Mouse (Mus musculus) left cerebral cortex, postnatal 14 days (tissue): ENCODE measurements around the gene Alkbh1. TPM values are rescaled to one million over a fixed set of nuclear protein-coding genes. Genes with fewer than 3 reads are reported as not detected.

Source experiments
- DNase-seq, 2 experiments: peaks; one replicate each; pipeline ENCODE4 v3.0.0; 2021 to 2022; ENCODE audit warnings: low spot score in 2 of 2, mixed read lengths in 1 of 2
- intact Hi-C: fragments of 180-260 bp; cut with DNase I; formaldehyde crosslinking; loops from one replicate; pipeline ENCODE4 v1.15.1; 2025
- total RNA-seq, 2 experiments: library from RNA; stranded (reverse); gene quantifications; 2 replicates each; pipeline ENCODE4 v1.2.3; 2021

The Alkbh1 gene
- total RNA-seq, 2 experiments from 2014 or later = 17.1 to 17.2 TPM

GRCm38 (mm10) chr12:87421708-87422507, 21.9 kb downstream of the Alkbh1 start:
- DNase-seq = no peak
- intact Hi-C loops = no loop called here

GRCm38 (mm10) chr12:87419974-87420485, 23.8 kb downstream of the Alkbh1 start:
- intact Hi-C loops = no loop called here
- DNase-seq = no peak

DNA sequence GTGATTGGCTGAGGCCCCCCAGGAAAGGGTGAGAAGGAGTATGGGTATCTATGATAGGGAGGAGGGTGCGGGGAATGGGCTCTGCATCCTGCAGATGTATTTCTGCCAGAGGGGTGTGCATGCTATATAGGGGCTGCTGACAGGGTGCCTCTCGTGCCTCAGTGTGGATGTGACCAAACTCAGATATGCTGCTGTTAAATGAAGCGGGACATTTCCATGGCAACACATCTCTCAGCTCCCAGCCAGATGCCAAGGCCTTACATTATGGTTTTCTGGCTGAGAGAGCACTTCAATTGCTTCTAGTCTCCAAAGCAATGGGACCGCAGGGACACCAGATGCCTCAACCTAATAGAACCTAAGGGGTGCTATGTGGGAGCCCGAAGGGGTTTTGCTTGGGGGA, 24.9 kb downstream of the Alkbh1 start:
- intact Hi-C loops = no loop called here

GRCm38 (mm10) chr12:87416690-87417089, 27.1 kb downstream of the Alkbh1 start:
- peak; percentile 58 to 60 for DNase-seq
- intact Hi-C loops = no loop called here

More for the DNA sequence above, 24.9 kb downstream of the Alkbh1 start:
- DNase-seq = peak; percentile 45 to 68

GRCm38 (mm10) chr12:87415358-87415757, 28.5 kb downstream of the Alkbh1 start:
- intact Hi-C loops = no loop called here
- DNase-seq = no peak

DNA sequence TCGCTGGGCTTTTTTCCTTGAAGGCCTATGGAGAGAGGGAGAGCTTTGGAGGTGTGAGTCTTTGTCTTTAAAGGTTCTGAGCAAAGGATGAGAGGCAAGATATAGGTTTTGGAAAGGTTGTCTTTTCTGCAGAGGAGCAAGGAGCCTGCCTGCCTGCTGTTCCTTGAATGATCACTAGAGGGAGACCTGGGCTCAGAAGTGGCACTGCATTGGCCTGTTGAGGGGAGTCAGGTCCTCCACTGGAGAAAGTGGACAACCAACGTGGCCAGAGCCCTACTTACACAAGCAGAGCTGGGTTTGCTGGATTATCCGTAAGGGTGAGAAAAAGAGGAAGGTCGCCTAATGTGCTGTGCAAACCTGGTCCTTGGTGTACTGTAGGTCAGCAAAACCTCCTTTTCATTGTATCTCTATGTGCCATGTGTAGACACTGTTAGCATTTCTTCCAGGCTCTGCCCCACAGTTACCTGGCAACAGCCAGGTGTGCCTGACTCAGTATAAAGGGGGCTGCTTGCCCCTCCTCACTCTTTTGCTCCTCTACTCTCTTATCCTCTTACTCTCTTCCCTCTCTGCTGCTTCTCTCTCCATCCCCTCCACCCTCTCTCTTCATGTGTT, 30.5 kb downstream of the Alkbh1 start:
- intact Hi-C loops = no loop called here
- peak; percentile 66 to 79 for DNase-seq

- intact Hi-C loops = no loop called here
- DNase-seq = no peak
Observed at GRCm38 (mm10) chr12:87410999-87411398, 32.8 kb downstream of the Alkbh1 start.

- intact Hi-C loops = no loop called here
- DNase-seq = no peak
Observed at GRCm38 (mm10) chr12:87409123-87409522, 34.7 kb downstream of the Alkbh1 start.

GRCm38 (mm10) chr12:87407869-87408605, 35.8 kb downstream of the Alkbh1 start:
- intact Hi-C loops = no loop called here
- DNase-seq = no peak

- intact Hi-C loops = no loop called here
- DNase-seq = no peak
Observed at GRCm38 (mm10) chr12:87405721-87406120, 38.1 kb downstream of the Alkbh1 start.

GRCm38 (mm10) chr12:87405165-87405564, 38.7 kb downstream of the Alkbh1 start:
- intact Hi-C loops = no loop called here
- no peak for DNase-seq

GRCm38 (mm10) chr12:87401883-87402282, 41.9 kb downstream of the Alkbh1 start:
- DNase-seq = no peak
- intact Hi-C loops = no loop called here

- no peak for DNase-seq
- intact Hi-C loops = no loop called here
Observed at GRCm38 (mm10) chr12:87399119-87399819, 44.5 kb downstream of the Alkbh1 start.

- no peak for DNase-seq
- intact Hi-C loops = no loop called here
Observed at GRCm38 (mm10) chr12:87397811-87398417, 45.9 kb downstream of the Alkbh1 start.

DNA sequence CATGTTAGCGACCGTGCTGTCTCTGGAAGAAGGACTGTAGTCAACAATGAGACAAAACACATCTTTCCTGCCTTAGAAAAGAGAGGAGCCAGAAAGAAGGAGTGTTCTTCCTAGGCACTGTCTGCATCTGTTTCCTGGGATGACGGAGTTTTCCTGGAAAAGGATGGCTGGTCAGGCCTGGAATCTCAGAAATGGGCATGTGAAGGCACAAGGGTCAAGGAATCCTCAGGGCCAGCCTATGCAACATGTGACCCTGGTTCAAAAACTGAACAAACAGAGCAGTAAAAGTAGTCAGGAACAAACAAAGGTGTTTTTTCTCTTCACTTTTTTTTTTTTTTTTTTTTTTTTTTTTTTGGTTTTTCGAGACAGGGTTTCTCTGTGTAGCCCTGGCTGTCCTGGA, 46.7 kb downstream of the Alkbh1 start:
- DNase-seq = no peak
- intact Hi-C loops = no loop called here

- intact Hi-C loops = no loop called here
- no peak for DNase-seq
Observed at GRCm38 (mm10) chr12:87394316-87394715, 49.5 kb downstream of the Alkbh1 start.

DNA sequence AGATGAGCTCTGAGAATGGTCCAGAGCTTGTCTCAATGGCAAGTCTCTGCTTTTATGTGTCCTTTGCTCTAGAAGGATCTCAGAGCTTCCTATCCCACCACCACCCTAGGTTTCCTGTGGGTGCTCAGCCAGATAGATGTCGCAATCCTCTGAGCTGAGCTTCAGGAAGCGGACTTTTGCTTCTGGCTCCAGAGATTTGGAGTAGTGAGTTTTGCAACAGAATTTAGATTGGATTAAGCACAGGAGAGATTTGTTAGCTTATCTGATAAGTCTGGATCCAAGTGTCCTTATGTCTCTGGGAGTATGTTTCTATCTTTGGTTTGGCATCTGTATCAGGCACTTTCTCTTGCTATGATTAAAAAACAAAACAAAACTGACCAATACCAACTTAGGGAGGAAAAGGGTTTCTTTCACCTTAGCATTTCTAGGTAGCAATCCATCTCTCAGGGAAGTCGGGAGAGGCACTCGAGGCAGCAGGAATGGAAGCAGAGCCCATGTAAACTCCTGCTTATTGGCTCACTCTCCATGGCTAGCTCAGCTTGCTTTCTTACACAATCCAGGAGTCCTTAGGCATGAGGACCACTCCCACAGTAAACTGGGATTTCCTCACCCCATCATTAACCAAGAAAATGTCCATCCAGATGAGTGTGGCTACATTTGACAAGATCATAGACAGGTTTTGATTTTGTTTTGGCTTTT, 50.2 kb downstream of the Alkbh1 start:
- no peak for DNase-seq
- intact Hi-C loops = no loop called here

- DNase-seq = no peak
- intact Hi-C loops = no loop called here
Observed at GRCm38 (mm10) chr12:87391355-87391754, 52.5 kb downstream of the Alkbh1 start.

DNA sequence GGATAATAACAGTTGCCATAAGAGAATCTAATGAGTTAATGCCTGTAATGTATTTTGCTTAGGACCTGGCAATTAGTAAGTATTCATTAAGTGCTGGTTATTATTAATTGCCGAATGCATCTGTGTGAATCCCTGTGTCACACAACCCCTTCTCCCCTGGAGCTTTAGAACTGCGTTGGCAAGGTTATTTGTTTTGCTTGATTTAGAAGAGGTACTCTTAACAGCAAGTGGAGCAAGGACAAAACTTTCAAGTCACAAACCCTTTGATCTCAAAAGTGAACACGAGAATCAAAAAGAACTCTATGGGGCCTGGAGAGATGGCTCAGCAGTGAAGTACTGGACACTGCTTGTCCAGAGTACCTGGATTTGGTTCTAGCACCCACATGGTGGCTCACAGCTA, 54.6 kb downstream of the Alkbh1 start:
- DNase-seq = no peak
- intact Hi-C loops = no loop called here
